Mouse (Mus musculus) small intestine, adult 2 months (tissue): ENCODE results near the gene Smad5.

Experiments
- CTCF ChIP-seq: fragments of 200-500 bp; IDR thresholded peaks from 2 replicates; pipeline ENCODE4 v1.5.1; 2012; ENCODE audit warnings: low read depth, mild to moderate bottlenecking, control low read depth, inconsistent platforms, low read length, moderate library complexity, mixed read lengths; ENCODE audit not compliant: insufficient replicate concordance, insufficient read length; ENCODE audit errors: extremely low read depth
- POLR2A ChIP-seq: fragments of 200-500 bp; IDR thresholded peaks from 2 replicates; pipeline ENCODE4 v1.6.1; 2012; ENCODE audit warnings: low read depth, mild to moderate bottlenecking, control low read depth, inconsistent platforms, low read length, moderate library complexity

DNA sequence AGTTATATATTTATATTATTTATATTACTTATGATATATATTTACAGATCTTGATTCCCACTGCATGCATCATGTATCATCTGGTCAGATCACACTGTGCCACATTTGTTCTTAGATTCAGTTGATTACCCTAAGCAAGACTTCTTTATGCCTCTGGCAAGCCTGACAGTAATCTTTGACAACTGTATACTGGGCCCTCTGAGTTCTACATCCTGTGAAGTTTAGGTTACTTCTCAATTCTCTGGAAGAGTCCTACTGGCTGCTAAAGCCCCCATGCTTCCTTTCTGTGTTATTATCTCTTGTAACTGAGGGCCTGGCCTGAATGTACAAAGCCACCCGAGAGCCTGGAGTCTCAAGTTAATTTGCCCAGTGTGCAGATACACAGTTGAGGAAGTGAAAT is 1.8 kb upstream of the Smad5 start:
- TF ChIP-seq POLR2A (no peak), CTCF (no peak)
